Mouse (Mus musculus) olfactory bulb, adult 2 months (tissue): ENCODE measurements around the gene Mob1a.

Experiments
- CTCF ChIP-seq: fragments of 200-500 bp; IDR thresholded peaks from 2 replicates; pipeline ENCODE4 v1.5.1; 2012; ENCODE audit warnings: low read depth, mild to moderate bottlenecking, low read length, moderate library complexity; ENCODE audit not compliant: insufficient read depth
- POLR2A ChIP-seq: fragments of 200-500 bp; IDR thresholded peaks from 2 replicates; pipeline ENCODE4 v1.6.1; 2012; ENCODE audit warnings: mild to moderate bottlenecking, low read depth, low read length, moderate library complexity; ENCODE audit not compliant: insufficient read depth

DNA sequence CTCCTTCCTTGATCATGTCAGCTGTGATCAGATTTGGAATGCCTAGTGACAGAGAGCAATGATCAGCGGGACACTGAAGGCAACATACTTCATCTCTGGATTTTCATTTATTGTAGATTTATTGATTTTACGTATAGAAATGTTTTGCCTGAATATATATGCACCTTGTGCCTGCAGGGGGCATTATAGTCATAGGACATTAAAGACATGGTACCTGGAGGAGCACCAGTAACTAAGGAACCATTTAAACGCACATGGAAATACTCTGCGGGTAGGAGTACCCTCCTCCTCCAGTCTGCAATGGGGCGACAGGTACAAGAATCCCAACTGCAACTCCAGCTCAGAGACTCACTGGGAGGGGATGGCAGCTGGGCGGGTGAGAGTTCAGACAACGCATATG lies 16.8 kb upstream of the Mob1a start:
- TF ChIP-seq CTCF (no peak), POLR2A (no peak)
